Mouse (Mus musculus) heart, postnatal 14 days (tissue): ENCODE data around the gene Telo2. TPM values are rescaled to one million over a fixed set of nuclear protein-coding genes. Genes with fewer than 3 reads are reported as not detected.

Experiments used
- DNase-seq, 2 experiments: peaks; one replicate each; pipeline ENCODE4 v3.0.0; 2021 to 2022
- intact Hi-C: fragments of 180-260 bp; cut with DNase I; formaldehyde crosslinking; loops from one replicate; pipeline ENCODE4 v1.15.1; 2025
- total RNA-seq, 2 experiments: library from RNA; stranded (reverse); gene quantifications; 2 replicates each; pipeline ENCODE4 v1.2.3; 2021

The Telo2 gene
- total RNA-seq, 2 experiments from 2014 or later, result 11.2 to 13.3 TPM

- no peak for DNase-seq
- intact Hi-C loops, result no loop called here
Measured at GRCm38 (mm10) chr17:25110590-25110989, 5.2 kb downstream of the Telo2 start.

DNA sequence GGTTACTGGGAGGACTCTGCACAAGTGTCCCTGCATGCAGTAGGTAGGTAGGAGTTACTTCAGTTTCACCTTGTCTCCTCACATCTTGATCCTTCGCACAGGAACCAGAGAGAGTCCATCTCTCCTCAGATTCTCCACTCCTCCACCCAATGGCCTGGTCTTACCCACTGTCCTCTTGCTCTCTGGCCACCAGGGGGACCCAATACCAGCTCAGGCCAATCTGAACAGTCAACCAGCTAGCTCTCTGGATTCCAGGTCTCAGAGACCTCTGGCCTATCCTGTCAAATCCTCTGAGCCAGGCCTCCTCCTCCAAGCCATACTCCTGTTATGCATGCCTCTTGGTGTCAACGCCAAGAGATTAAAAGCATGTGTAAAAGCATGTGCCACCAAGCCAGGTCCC, 6.2 kb downstream of the Telo2 start:
- peak; percentile 44 to 59 for DNase-seq
- intact Hi-C loops, result no loop called here

DNA sequence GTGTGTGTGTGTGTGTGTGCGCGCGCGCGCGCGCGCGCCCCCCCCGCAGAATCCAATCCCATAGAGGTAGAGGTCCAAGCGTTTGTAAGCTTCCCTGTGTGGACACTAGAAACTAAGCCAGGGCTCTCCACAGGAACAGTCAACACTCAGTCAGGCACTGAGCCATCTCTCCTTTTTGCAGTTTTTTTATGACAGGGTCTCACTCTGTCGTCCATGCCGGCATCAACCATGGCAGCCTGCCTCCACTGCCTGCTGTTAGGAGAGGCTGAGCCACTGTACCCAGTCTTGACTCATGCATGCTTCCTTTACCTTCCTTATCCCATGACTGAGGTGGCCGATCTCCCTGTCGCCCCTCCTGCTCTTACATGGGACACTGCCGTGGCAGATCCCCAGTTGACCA, 8.0 kb downstream of the Telo2 start:
- intact Hi-C loops, result no loop called here
- no peak for DNase-seq

DNA sequence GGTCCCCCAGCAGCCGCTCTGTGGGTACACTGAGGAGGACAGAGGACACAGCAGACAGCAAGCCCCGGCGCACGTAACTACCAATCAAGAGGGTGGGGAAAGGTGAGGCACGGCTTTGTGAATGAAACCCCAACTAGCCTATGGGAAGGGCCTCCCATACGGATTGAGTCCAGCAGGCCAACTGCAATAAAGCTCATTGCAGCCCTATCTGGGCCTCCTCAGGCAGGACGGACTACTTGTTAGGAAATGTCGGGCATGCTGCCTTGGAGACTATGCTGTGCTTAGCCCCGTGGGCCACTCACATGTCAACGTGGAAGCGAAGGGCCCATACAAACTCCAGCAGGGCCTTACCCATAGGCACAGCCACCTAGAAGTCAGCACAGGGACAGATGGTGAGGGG, 14.4 kb downstream of the Telo2 start:
- intact Hi-C loops, result no loop called here
- no peak for DNase-seq

- no peak for DNase-seq
- intact Hi-C loops, result no loop called here
Measured at GRCm38 (mm10) chr17:25100052-25100451, 15.7 kb downstream of the Telo2 start.

DNA sequence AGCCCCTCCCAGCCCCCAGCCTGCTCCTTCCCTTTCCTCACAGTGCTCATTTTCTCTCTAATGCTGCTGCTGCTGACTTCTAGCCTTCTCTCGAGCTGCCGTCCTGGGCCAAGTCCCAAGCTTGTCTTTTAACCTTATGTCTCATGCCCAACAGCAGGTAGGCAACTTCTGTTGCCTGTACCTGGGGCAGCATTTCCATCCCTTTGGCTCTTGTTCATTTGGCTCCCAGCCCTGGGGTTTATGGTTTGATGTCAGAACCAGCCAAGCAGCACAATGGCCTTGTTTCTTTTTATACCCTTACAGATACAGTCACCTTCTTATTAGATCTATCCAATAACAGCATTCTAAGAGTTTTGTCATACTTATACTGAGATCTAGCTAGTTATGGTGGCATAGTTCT, 19.5 kb downstream of the Telo2 start:
- no peak for DNase-seq
- intact Hi-C loops, result no loop called here

DNA sequence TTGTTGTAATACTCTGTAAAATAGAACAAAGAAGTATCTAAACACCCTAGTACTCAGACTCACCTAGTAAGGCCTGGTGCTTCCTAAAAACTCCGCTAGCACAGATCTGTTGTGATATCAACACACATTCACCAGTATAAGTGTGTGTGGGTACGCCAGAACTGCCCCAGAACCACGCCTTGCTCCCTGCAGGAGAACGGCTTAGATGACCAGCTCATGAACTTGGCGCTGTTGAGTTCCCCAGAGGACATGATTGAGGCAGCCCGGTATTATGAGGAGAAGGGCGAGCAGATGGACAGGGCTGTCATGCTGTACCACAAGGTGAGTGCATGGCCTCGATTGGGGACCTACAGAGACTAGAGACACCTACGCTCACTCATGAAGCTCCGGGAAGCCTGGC, 25.3 kb downstream of the Telo2 start:
- intact Hi-C loops, result no loop called here
- no peak for DNase-seq

DNA sequence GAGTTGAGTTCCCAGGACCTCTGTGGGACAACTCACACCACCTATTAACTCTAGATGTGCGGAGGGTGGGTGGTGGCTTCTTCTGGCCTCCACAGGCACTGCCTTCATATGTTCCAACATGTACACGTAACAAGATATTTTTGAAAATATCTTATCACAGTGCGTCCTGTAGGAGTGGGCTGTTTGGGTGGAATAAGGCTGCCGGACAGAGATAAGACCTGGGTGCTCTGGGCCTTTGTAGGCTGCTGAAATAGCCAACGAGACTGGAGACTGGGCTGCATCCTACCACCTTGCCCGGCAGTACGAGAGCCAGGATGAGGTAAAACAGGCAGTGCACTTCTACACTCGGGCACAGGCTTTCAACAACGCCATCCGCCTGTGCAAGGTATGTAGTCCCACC, 26.6 kb downstream of the Telo2 start:
- intact Hi-C loops, result no loop called here
- DNase-seq, result no peak

DNA sequence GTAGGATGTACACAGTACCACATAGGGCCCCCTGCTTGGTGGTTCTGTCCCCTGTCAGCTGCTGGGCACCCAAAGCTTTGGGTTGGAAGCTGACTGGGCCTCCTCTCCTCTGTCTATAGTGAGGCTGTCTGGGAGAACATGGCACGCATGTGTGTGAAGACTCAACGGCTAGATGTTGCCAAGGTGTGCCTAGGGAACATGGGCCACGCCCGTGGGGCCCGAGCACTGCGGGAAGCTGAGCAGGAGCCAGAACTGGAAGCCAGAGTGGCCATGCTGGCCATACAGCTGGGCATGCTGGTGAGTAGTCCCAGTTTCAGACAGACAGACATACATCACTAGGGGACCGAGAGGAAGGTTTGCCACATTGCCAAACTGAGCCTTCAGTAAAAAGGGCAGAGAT, 29.0 kb downstream of the Telo2 start:
- no peak for DNase-seq
- intact Hi-C loops, result no loop called here

- no peak for DNase-seq
- intact Hi-C loops, result no loop called here
Measured at GRCm38 (mm10) chr17:25084835-25085385, 30.9 kb downstream of the Telo2 start.

DNA sequence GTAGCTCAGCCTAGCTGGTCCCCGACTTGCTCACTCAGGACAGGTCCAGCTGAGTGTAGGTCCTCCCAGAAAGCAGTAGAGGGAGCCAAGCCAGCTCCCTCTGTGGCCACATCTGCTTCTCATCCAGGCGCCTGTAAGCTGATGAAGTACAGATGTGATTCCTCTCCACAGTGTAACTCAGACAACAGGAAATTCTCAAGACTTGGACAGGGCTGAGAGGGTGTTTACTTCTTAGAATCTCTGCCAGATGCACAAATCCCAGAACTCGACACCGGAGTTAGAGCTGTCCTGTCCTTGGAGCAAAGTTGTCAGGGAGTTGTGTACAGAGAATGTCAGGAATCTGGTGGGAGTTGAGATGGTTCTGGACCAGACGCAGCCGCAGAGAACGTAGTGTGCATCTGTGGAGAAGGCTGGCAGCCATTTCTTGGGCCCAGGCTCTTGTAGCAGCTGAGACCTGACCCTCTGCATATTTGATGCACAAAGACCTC, 32.3 kb downstream of the Telo2 start, which contains the start of gene Tmem204:
Gene Tmem204, minus strand, starts transcription at position 148 of the 488 bp plus-strand sequence.
- peak; percentile 76 to 80 for DNase-seq
- intact Hi-C loops, result no loop called here

- DNase-seq, result no peak
- intact Hi-C loops, result no loop called here
Measured at GRCm38 (mm10) chr17:25082887-25083286, 32.9 kb downstream of the Telo2 start.

DNA sequence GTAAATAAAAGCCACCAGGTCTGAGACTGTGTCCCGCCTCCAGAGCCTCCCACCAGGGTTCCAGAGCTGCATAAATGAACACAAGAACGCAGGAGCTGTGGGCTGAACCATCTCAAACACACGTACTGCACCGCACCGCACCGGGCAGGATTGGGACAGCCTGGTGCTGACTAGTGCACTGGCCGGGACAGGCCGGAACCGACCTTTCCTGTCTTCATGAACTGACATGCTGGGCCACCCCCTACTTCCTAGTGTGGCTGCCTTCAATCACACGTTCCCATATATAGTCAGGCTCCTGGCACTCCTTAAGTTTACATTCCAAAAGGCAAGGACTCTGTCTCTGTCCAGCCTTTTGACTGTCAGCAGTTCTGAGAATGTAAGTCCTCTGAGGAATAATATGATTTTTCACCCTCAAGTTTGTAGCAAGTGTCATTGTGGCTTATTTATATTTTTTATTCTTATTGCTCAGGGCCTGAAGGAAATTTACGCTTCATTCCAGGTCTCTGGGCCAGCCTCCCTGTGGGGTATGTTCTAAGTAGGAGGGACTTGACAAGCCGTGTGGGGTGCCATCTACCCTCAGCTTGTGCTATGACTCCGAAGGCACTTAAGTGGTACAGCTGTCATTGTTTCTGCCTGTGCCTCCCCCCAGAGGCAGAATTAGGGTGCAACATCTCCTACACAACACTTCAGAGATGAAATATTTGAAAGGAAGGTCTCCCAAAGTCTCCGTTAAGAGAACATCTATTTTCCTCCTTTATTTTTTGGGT, 33.5 kb downstream of the Telo2 start:
- DNase-seq, result peak in 1 of 2 experiments; percentile 32
- intact Hi-C loops, result no loop called here

DNA sequence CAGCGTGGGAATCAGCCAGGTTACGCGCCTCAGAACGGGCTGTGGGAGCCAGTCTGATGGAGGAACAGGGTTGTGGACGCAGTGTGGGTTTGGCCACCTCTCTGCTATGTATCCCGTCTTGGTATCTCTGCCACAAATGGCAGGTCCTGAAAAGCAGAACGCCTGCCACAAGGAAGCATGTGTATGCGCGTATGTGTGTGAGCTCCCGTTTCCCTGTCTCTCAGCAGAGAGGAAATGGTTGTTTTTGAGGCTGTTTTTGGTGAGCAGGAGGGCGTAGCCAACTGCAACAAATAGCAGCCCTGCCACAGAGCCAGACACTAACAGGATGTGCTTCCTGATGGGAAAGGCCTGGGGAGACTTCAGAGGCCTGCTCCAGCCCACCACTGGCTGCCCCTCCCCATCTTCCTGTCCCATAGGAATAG, 34.8 kb downstream of the Telo2 start:
- intact Hi-C loops, result no loop called here
- DNase-seq, result peak; percentile 71 to 72

- peak in 1 of 2 experiments; percentile 15 for DNase-seq
- intact Hi-C loops, result no loop called here
Measured at GRCm38 (mm10) chr17:25080210-25080609, 35.6 kb downstream of the Telo2 start.

- intact Hi-C loops, result no loop called here
- peak; percentile 82 to 87 for DNase-seq
Measured at GRCm38 (mm10) chr17:25077771-25078372, 37.9 kb downstream of the Telo2 start.

DNA sequence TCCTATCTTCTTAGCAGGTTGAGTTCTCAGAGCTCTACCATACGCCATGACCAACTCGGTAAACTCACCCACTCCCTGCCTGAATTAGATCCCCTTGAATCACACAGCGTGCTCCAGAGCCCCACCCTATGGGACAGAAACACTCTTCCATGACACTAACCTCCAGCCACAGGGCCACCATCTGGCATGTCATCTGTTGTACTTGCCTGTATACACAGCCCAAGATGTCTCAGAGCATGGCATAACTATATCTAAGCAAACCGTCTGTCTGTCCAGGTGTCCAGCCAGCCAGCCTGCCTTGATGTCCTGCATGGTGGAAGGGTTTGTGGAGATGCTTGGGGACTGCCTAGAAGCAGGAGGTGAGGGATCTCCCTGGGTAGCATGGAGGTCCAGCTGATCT, 38.9 kb downstream of the Telo2 start:
- DNase-seq, result no peak
- intact Hi-C loops, result no loop called here

DNA sequence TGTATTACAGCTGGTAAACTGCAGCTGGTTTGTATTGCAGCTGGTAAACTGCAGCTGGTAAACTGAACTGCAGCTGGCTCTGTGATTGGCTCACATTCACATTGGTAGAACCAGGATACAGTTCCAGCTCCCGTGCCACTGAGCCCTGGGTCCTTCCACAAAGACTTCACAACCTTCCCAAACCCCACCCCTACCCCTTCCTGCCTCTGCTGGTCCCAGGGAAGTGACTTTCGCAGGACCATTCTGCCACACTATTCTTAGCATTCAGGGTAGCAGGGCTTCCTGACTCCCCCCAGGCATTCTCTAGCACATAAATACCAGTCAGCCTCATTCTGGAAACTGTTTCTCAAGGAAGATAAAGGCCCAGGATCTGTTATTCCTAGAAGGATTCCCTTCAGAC, 47.1 kb downstream of the Telo2 start:
- no peak for DNase-seq
- intact Hi-C loops, result no loop called here

- DNase-seq, result peak; percentile 46 to 56
- intact Hi-C loops, result no loop called here
Measured at GRCm38 (mm10) chr17:25067442-25067851, 48.3 kb downstream of the Telo2 start.

DNA sequence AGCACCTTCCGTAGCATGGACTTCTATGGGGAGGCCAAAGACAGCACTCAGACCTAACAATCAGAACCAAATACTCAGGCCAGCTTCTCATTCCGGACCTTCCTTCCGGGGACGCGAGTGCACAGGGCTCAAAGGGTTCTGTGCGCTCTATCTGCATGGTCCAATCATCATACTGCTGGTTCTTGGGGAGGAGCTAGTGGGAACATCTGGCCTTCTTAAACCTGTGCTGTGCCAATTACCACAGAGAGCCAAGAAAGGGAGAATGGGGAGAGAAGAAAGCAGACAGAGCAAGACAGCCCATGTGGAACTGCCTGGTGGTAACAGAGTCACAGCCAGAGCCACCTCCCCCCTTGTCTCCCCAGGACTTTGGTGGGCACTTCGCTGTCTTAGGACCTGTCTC, 49.2 kb downstream of the Telo2 start:
- DNase-seq, result peak in 1 of 2 experiments; percentile 33
- intact Hi-C loops, result no loop called here

DNA sequence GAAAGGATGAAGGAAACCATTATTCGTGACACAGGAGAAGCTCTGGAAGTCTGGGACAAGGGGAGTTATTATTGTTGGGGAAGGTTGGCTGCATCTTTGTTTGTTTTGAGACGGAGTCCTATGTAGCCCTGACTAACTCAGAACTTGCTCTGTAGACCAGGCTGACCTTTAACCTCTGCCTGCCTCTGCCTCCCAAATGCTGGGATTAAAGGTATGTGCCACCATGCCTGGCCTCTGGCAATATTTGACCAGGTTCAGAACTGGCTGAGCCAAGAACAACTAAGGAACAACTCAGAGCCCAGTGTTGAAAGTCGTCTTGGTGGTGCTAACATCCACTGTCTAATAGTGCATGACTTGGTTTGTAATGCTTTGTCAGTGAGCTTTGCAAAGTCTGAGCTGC, 50.6 kb downstream of the Telo2 start:
- intact Hi-C loops, result loop anchor here (1.0 kb wide), 1 partner anchor 14 kb away; no protein-coding TSS in a partner anchor
- DNase-seq, result no peak
